8 mouse cellular contexts compared by ENCODE assay signal in the genomic region with DNA sequence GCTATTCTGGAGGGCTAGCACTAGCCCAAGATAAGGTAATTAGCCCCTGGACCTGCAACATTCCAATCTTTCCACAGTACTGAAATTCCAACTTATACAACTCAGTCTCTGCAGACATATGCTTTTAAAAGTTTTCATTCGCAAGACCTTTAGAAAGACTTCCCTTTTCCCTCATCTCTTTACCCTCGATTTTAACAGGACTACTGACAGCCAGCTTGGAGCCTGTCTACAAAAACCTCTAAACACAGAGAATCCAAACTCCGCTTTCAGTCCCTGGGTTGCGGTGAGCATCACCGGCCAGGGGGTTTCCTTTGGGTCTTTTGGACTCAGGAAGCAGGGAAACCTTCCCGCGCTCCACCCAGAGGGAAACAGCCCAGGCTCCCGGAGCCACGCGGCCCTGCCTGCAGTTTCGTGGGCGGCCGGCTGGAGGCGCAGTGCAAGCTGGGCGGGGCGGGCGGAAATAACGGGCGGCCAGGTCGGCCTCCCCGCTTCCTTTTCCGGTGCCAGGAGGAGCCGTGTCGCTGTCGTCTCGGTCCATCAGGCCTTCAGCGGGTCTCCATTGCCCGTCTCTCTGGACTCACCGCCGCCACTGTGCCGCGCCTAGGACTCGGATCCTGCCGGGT. TPM values are rescaled to one million over a fixed set of nuclear protein-coding genes. Genes with fewer than 3 reads are reported as not detected.
DNase-seq lines count a peak whose midpoint lies in the region; ATAC-seq lines count a peak whose summit lies in the region.

Gene Mapk1ip1l (plus strand): TSS at position 482 of the 623 bp plus-strand sequence.

- H3K9ac ChIP-seq in hindbrain, embryonic 13.5 days, result peak within 1 kb of the TSS; percentile 96

- peak; percentile 94 for ATAC-seq in hindbrain, embryonic 13.5 days (ENCODE audit: low FRiP score)

- peaks cover 39% of the 10 kb centered on the region for H3K4me1 ChIP-seq in hindbrain, embryonic 13.5 days (replicated peaks)

- peak within 1 kb of the TSS; percentile 89 for H3K4me2 ChIP-seq in hindbrain, embryonic 13.5 days

- no peaks in the 10 kb centered on the region for H3K27me3 ChIP-seq in hindbrain, embryonic 13.5 days

- DNase-seq in NIH3T3 (ENCODE audit: low read depth), result peak; percentile 91
- peak; percentile 97 to 98 for DNase-seq in cerebellum, postnatal 10 days
- peak; percentile 74 to 86 for DNase-seq in frontal cortex, postnatal 14 days (ENCODE audit: low spot score in 2 of 2)
- peak; percentile 93 to 96 for DNase-seq in layer of hippocampus, postnatal 25 days (ENCODE audit: extremely low spot score in 1 of 2, low spot score in 1 of 2)
- peak; percentile 90 for DNase-seq in lung, postnatal 25 days (ENCODE audit: low spot score)
- DNase-seq in retina, embryonic 14.5 days (ENCODE audit: low spot score), result peak; percentile 91
- peak; percentile 95 for DNase-seq in thymus, postnatal 4 days

- WGBS in hindbrain, embryonic 13.5 days, result 2% methylated on average over 34 of the region's 34 CpGs

- H3K9me3 ChIP-seq in hindbrain, embryonic 13.5 days, result no peaks in the 10 kb centered on the region

- H3K36me3 ChIP-seq in hindbrain, embryonic 13.5 days, result no peaks in the 10 kb centered on the region

- peak within 1 kb of the TSS; percentile 99 for H3K27ac ChIP-seq in hindbrain, embryonic 13.5 days

- peak within 1 kb of the TSS; percentile 94 for H3K4me3 ChIP-seq in hindbrain, embryonic 13.5 days

RNA-seq across cellular contexts. Expression of gene Mapk1ip1l, which starts in this region (rescaled TPM):
- polyA plus RNA-seq in hindbrain, embryonic 13.5 days (2015; fragmentation: Nextera tagmentation; extraction: Ambion mirVana), result 52.3 and 55.9 TPM in 2 replicates
- 10 to 100 TPM; 57.4 to 61.4 TPM for total RNA-seq in layer of hippocampus, postnatal 25 days (2021)

Comparison
In these comparisons a context has a peak if more than half of its experiments do, and no peak if none do; other contexts are left out.
1. Peak in every context shown above with its lines: DNase-seq, ATAC-seq, H3K4me3 ChIP-seq and H3K27ac ChIP-seq.